Mouse (Mus musculus) gastrocnemius, postnatal 25 days (tissue): ENCODE results near the gene Tmem117. TPM values are rescaled to one million over a fixed set of nuclear protein-coding genes. Genes with fewer than 3 reads are reported as not detected.

ENCODE experiments used
- DNase-seq: peaks from one replicate; pipeline ENCODE4 v3.0.0; 2022
- total RNA-seq, 2 experiments: library from RNA; stranded (reverse); gene quantifications; 1 replicate in 1 of 2; 2 replicates in 1 of 2; pipeline ENCODE4 v1.2.3; 2021

The Tmem117 gene
- total RNA-seq, 2 experiments from 2014 or later: 18.2 to 22.8 TPM

DNA sequence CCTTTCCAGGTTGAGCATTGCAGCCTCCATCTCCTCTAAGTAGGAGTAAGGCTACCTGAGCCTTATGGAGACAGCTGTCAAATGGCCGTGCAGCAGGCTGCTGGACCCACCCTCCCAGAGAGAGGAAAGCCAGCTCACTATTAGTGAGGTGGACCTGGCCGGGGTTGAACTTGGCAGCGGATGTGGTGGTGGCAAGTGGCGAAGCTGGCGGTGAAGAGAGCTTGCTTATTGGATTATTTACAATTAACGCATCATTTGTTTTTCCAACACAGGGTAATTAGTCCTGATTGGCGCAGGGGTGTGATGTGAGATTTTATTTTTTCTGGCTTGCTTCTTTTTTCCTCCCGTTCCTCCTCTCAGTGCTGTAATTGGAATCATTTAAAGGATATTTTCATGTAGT lies 19.4 kb downstream of the Tmem117 start:
- DNase-seq: no peak

DNA sequence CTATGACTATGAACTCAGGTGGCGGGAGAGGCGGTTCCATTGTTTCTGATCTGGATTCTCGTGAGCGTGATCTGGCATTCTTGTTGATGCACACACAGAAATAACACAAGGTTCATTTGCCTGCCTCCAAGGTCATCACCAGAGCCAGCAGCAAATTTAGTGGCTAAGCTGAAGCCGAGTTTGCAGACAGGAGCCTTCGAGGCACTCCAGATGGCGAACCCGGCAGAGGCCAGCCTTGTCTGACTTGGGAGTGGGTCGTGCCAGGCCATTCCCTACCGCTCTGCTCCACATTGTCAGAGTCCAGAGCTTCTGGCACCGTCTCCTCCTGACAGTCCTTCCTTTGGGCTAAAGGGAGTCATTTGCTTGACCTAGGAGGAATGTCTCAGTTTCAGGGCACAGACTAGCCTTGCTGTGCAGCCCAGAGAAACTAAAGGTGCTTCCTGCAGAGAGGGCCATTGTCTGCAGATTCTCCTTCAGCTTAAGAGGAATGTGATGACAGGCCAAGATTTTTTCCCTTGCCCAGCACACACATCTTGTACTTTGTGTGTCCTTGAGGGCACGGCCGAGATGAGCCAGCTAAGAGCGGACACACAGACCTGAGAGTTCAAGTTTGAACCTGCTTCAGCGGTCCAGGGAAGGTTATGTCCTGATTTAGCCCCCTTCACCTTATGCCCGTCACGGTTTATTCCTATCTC lies 20.2 kb downstream of the Tmem117 start:
- DNase-seq: no peak

DNA sequence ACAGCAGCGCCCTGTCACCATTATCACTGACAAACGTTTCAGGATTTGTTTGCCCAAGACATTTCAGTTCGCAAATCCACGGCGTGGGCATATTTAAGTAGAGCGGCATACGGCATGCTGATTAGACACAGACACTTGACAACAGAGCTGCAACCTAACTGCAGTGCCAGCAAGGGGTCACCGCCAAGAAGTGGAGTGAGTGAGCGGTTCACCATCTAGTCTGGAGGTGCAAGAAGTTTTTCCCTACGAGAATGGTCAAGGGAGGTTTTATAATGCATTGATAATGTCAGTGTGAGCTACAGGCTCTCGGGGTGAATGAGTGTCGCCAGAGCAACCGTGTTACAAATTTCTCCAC lies 20.7 kb downstream of the Tmem117 start:
- DNase-seq: no peak

DNA sequence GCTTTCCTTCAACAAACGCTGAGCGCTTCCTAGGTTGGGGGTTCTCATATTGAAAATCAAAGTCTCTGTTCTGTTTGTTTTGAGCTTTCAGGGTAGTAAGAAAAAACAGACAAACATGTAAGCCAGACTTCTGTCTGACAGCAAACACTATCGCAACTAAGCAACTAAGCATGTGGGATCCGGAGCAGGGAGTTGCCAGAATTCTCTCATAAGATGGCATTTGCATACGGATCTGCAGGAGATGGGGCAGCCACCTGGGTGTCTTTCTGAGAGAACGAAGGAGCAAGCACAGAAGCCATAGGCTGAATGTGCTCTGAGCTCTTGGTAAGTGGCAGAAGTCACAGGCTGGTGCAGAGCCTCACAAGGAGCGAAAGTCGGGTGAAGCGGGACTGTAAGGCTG lies 22.3 kb downstream of the Tmem117 start:
- DNase-seq: no peak

DNA sequence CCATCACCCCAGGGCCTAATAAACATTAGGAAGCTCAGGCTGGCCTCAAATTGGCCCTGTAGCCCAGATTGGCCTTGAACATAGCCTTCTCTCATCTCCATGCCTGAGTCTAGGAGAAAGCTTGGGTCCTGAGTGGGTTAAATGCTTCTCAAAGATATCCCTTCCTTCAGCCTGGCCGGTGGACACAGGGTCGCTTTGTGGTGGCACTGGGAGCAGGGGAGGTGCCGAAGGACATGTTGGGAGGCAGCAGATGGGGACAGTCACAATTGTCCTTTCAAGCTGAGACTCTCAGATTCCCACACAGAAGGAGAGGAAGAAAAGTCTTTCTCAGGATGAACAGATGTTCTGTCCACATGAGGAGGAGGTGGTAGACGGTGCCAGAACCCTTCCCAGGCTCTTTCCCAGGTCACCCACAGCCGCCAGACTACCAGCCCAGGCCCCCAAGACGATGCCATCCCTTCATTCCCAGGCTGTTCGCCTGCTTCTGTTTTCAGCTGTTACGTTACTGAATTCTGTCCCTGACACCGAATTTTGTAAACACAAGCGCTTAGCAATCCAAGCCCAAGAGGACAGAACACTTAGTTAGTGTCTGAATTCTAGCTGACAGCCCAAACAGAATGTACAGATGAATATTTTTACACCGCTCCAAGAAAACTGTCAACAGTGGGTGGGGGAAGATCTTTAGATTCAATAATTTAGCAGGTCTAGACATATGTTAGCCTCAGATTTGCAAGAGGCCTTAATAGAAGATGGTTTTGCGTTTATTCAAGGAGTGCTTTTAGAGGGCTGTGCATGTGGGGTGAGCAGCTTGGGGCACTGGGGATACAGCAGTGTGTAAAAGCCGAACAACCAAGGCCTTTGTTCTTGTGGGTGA lies 23.2 kb downstream of the Tmem117 start:
- no peak for DNase-seq

DNA sequence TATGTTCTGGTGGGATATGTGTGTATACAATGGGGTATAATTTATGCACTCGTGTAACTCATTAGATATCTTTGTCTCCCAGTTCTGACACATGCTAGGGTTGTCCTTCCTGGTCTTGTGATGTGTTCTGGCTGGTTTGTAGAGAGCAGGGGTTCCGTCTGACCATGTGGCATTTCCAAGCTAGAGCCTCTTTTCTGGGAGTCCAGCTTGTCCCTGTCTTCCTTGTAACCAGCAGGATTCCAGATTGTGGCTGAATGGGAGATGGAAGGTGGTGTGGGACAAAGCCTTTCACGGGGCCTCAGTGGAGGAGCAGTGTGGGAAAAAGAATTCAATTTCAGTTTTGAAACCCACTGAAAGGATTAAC lies 23.8 kb downstream of the Tmem117 start:
- no peak for DNase-seq

DNA sequence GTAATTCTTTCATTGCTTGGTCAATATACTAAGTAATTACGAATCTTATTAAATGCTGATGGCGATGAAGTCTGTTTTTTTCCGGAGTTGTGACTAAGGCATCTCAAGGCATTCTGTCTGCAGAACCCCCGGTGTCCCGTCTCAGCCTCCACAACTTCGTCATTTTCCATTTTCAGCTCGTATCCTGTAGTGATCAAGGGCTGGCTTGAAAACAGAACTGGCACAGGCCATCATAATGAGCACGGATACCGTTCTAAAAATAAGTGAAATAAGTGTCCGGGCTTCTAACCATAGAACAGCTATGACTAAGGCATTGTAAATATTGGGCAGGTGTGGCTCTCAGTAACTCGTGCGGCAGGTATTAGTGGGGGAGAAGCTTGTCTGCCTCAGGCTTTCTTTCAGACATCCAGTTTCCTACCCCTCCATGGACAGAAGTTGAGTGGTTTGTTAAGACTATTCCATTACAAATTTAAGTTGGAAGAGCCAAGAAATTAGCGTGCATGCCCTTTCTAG lies 26.8 kb downstream of the Tmem117 start:
- peak; percentile 26 for DNase-seq

DNA sequence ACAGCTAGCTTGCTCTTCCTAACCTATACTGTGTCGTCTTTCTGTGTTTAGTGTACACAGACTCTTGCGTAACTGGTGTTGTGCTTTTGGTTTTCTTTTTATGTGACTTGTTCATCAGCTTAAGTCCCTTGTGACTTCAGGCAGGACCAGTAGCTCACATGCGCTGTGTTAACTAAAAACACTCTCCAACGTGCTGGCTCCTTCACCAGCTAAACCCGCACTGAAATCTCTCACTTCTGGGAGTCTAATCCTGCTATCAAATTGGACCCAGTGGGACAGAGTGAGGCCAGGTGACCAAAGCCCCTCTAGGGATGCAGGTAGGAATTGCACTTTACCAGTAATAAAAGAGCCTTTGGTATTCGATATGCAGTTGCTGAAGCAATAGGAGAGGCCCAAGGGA lies 28.9 kb downstream of the Tmem117 start:
- no peak for DNase-seq

DNA sequence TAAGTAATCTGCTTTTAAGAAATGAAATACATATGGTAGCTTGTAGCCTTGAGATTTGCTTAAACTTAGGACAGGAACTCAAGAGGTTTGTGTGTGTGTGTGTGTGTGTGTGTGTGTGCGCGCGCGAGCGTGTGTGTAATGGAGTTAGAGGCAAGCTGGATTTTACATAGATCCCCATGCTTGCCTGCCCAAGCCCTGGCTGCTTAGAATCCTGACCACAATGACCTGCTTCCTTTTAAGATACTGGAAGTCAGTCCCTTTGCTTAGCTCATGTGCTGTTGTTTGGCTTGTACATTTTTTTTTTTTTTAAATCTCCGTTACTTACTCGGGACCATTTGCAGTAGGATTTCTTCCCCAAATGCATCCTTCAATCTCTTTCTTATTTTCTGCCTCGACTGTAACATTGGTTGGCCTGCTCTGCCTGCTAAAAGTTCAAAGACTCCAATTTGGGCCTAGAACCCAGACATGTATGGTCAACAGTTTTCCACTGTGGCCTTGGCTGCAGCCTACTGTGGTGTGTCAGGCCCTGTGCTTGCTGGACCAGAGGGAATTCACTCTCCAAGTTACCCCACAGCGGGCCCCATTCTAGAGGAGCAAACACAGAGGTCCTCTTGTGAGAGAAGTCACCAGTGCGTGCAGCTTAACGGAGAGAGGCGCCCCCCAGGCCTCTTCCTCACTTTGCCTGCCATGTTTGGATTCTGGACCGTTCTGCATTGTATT lies 29.5 kb downstream of the Tmem117 start:
- no peak for DNase-seq

DNA sequence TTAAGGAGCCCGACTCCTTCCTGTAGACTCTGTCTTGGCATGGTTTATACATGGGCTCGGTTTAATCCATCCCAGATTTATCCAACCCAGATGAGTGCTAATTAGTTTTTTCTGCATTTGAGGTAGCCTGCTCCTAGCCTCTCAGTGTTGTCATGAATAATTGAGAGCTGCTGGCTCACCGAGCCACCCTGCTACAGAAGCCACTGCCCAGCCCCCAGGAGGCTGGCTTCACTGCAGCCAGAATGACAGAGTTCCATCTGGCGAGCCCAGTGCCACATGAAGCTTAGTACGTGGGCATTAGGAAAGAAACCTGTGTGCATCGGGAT lies 30.0 kb downstream of the Tmem117 start:
- no peak for DNase-seq

DNA sequence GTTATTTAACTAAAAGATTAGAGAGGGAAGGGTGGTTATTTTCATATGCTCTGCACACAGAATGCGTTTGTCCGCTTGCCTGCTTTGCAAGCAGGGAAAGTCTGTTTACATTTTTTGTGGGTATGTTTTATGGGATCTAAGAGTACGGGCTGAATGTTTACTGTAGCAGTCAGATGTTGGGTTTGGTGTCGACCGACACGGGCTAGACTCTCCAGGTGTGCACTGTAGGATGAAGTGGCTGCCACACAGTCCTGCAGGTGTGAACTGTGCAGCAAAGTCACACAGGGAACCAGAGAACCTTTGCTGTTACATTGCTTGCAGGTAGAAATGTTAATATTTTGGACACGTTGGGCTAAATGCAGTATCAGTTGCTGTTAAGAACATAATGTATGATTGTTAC lies 31.9 kb downstream of the Tmem117 start:
- DNase-seq: no peak

DNA sequence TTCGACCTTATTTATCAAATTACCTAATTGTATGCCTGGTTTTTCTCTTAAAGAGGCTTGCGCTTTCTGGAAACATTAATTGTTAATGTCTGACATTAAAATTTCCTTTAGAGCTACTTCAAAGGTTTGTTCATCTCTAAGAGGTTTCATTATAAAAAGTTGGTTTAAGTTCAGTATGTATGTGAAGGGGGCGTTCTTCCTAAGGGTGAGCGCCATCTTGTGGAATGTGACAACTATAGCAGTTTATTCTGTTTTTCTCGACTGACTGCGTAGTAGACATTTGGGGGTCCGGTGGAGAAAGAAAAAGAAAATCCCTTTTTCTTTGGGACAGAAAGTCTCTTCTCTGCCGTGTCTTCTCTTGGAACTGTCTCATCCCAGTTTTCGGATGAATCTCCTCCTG lies 32.4 kb downstream of the Tmem117 start:
- DNase-seq: no peak

DNA sequence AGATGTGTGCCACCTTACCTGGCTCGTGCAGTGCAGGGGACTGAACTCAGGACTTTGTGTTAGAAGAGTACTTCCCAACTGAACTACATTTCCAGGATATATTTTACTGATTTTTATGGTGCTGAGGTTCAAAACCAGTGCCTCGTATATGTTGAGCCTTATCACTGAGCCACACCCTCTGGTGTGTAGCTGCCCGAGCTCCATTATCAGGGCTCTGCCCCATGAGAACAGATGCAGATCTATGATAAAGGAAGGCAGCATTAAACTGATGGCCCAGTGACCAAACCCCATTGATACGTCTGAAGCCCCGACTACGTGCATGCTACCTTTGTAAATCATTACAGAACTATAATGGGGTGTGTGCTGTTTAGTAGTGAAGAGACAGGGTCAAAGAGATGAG lies 35.6 kb downstream of the Tmem117 start:
- DNase-seq: no peak

DNA sequence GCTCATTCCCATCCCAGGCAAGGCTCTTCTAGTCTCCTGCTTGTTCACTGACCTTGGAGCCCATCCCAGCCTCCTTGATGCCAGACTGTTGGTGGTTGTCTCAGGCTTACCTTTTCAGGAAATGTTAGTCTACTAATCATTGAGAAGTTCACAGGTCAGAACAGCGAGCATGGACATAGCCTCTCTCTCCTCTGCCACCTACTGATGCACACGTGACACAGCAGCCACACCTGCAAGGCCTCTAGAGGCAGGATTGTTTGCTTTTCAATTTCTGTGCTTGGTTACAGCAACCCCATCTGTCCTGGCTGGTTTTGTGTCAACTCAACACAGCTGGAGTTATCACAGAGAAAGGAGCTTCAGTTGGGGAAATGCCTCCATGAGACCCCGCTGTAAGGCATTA lies 52.1 kb downstream of the Tmem117 start:
- no peak for DNase-seq

DNA sequence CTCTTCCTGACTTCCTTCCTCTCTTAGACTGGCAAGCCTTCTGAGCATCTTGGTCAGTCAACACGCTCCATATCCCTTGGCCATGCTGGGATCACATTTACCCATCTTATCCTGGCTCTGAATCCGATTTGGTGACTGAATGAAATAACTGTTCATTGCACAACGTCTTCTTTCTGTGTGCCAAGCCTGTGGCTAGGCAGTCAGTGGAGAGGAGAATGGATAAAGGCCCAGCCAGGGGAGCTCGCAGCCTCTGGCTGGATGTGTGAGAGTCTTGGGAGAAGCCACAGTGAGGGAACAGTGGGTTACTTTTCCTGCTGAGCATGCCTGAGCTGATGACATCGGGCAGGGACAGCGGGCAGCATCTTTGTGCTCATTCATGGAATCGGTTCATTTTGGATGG lies 55.2 kb downstream of the Tmem117 start:
- no peak for DNase-seq

DNA sequence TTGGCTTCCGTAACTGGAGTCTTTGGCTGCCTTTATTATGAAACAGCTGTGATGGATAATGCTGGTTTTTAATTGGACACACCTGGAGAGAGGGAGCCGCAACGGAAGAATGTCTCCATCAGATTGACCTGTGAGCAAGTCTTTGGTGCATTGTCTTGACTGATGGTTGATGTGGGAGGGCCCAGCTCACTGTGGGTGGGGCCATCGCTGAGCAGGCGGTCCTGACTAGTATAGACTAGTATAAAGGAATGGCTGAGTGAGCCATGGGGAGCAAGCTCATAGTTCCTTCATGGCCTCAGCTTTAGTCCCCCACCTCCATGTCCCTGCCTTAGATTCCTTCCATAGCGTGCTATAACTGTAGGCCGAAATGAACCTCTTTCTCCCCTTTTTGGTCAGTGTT lies 58.1 kb downstream of the Tmem117 start:
- no peak for DNase-seq

DNA sequence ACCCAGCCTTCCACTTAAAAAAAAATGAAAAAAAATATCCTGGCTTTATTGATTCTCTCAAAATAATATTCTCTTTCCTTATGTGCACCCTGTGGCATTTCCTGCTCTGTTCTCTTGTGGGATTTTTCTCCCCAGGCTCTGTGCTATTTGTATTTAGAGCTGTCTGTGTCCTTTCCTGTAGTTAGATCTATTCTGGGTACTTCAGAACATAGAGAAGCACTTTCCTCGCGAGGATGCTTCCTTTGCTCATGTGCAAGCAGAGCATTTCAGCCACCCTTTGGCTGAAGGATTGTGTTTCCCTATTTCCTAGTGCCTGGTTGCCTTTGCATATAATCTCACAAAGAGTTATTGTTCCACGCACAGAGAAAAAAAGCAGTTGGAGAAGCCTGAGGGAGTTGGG lies 58.6 kb downstream of the Tmem117 start:
- DNase-seq: no peak

DNA sequence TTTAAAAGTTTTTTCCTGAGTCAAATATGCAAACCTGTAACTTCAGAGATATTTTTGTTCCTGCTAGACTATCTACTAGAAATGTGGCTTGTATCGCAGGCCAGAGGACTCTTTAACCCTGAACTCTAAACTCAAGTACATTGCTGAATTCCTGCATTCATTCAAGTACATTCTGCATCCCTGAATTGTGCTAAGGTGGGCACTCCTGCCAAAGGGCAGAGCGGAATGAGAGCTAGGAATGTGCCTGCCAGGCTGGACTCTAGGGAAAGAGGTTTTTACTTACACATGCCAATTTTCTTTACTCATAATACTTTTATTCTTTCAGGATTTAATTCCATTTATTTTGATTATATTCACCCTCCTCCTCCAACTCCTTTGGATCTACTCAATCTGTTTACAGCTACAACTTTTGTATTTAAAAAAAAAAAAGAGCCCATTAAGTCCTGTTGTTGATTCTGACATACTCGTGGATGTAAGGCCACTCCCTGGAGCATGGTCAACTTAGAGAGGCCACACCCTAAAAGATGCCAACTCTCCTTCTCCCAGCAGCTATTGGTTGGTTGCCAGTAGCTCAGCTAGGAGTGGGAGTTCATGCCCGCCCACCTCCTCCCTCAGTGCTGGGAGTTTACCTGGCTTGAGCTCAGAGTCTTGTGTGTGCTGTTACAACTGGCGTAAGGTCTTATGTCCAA lies 60.3 kb downstream of the Tmem117 start:
- no peak for DNase-seq

DNA sequence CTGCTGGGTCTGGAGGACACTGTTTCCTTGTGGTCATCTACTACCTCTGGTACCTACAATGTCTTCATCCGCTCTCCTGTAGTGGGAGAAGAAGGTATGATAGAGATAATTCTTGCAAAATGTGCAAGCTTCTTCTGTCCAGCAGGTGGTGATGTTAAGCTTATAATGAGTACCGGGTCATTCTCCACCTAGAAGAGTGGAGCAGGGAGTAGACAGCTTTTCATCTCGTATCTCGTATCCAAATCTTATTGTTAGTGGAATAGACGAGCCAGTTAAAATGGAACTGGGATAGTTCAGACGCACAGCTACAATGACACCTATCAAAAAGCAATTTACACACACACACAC lies 60.8 kb downstream of the Tmem117 start:
- no peak for DNase-seq

DNA sequence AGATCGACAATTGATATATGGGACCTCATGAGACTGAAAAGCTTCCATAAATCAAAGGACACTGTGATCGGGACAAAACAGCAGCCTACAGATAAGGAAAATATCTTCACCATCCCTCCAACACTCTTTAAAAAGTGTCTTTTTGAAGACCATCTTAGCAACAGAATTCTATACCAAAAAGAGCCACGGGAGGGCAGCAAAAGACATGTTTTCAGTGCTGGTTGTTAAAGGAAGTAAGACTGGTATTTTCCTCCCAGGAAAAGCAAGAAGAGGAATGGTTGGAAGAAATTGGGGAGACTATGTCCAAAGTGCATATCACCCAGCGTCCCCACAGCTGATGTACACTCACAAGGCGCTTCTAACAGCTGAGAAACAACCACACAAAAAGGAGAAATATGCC lies 93.7 kb downstream of the Tmem117 start:
- DNase-seq: no peak

DNA sequence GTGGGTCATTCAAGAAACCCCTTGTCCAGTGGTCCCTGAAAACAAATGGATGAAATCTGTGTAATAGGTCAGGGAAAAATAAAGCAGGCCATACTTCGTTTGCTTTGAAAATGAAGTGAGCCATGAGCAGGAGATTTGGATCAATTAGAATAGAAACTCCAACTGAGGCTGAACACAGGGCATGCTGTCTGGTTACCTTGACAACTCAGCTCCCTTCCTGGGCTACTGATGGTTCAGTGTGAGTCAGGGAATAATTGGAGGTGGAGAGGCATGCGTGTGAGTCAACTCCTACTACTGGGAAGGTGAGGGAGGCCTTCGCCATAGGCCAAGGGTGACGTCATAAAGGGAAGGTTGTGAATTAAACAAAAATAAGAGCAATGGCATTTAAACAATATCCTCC lies 103.1 kb downstream of the Tmem117 start:
- DNase-seq: no peak

DNA sequence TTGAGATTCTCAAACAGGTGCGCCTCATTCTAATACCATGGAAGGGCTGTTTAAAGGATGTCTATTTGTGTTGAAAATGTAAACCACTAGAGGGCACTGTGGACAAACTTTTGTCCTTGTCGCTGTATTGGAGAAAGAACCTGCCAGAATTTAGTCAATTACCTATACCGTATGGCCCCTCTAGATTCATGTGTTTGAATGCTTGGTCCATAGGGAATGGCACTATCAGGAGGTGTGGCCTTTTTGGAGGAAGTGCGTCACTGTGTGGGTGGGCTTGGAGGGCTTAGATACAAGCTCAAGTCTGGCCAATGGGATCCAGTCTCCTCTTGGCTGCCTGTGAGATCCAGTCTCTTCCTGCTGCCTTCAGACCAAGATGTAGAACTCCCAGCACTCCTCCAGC lies 140.2 kb downstream of the Tmem117 start:
- DNase-seq: no peak
